Mouse (Mus musculus): ENCODE results near the gene Lims1. TPM values are rescaled to one million over a fixed set of nuclear protein-coding genes. Genes with fewer than 3 reads are reported as not detected.

The Lims1 gene
- polyA plus RNA-seq, 1 experiment from 2014 or later = 183 TPM

GRCm38 (mm10) chr10:58370143-58370542 is 46.9 kb downstream of the Lims1 start:
- peaks cover 48% of the 10 kb centered on the region for H3K4me1 ChIP-seq (replicated peaks)

GRCm38 (mm10) chr10:58370559-58370958 is 47.3 kb downstream of the Lims1 start:
- no peak overlapping the region; the same call in 1 of the 2 replicates for H3K4me2 ChIP-seq
- no peak overlapping the region for H3K9ac ChIP-seq
- peaks cover 44% of the 10 kb centered on the region for H3K4me1 ChIP-seq (replicated peaks)
- H3K27me3 ChIP-seq = no peaks in the 10 kb centered on the region
- no peaks in the 10 kb centered on the region for H3K36me3 ChIP-seq
- no peak for ATAC-seq (replicated peaks; ENCODE audit: insufficient number of reproducible peaks, insufficient read depth, low FRiP score, low read depth)
- H3K27ac ChIP-seq = peak overlapping the region; percentile 81
- no peaks in the 10 kb centered on the region for H3K9me3 ChIP-seq (replicated peaks)
- no peak overlapping the region for H3K4me3 ChIP-seq

More at GRCm38 (mm10) chr10:58370143-58370542, 46.9 kb downstream of the Lims1 start:
- no peak for ATAC-seq (replicated peaks; ENCODE audit: insufficient number of reproducible peaks, insufficient read depth, low FRiP score, low read depth)
- H3K27me3 ChIP-seq = no peaks in the 10 kb centered on the region
- no peaks in the 10 kb centered on the region for H3K36me3 ChIP-seq
- no peak overlapping the region for H3K4me3 ChIP-seq
- H3K27ac ChIP-seq = peak overlapping the region; percentile 81
- no peak overlapping the region for H3K9ac ChIP-seq
- H3K9me3 ChIP-seq (replicated peaks) = no peaks in the 10 kb centered on the region
- no peak overlapping the region for H3K4me2 ChIP-seq

- H3K9ac ChIP-seq = peak overlapping the region; percentile 23; the same call in 1 of the 2 replicates
- peak overlapping the region; percentile 81 for H3K27ac ChIP-seq
- 16% methylated on average over 14 of the region's 14 CpGs for whole genome bisulfite sequencing
- H3K9me3 ChIP-seq (replicated peaks) = no peaks in the 10 kb centered on the region
- no peaks in the 10 kb centered on the region for H3K27me3 ChIP-seq
- 0 out of 2 replicates have a peak, but pooled peaks have one; percentile 66 for ATAC-seq (replicated peaks; ENCODE audit: insufficient number of reproducible peaks, insufficient read depth, low FRiP score, low read depth)
- peaks cover 43% of the 10 kb centered on the region for H3K4me1 ChIP-seq (replicated peaks)
- no peaks in the 10 kb centered on the region for H3K36me3 ChIP-seq
- peak overlapping the region; percentile 46 for H3K4me2 ChIP-seq
- peak overlapping the region; percentile 30 for H3K4me3 ChIP-seq
Measured at GRCm38 (mm10) chr10:58371279-58371842, 48.1 kb downstream of the Lims1 start.

- H3K27ac ChIP-seq = peak overlapping the region; percentile 61
- H3K4me3 ChIP-seq = no peak overlapping the region
- no peaks in the 10 kb centered on the region for H3K9me3 ChIP-seq (replicated peaks)
- peak overlapping the region; percentile 27; the same call in 1 of the 2 replicates for H3K4me2 ChIP-seq
- H3K27me3 ChIP-seq = no peaks in the 10 kb centered on the region
- no peak overlapping the region for H3K9ac ChIP-seq
- H3K4me1 ChIP-seq (replicated peaks) = peaks cover 42% of the 10 kb centered on the region
- ATAC-seq (replicated peaks; ENCODE audit: insufficient number of reproducible peaks, insufficient read depth, low FRiP score, low read depth) = no peak
- WGBS = 59% methylated on average over 6 of the region's 6 CpGs
- H3K36me3 ChIP-seq = no peaks in the 10 kb centered on the region
Measured at GRCm38 (mm10) chr10:58372430-58373030, 49.3 kb downstream of the Lims1 start.

- Histone ChIP-seq H3K4me3 (no peak overlapping the region), H3K27ac (no peak overlapping the region), H3K36me3 (no peaks in the 10 kb centered on the region), H3K27me3 (no peaks in the 10 kb centered on the region), H3K4me2 (no peak overlapping the region), H3K9ac (no peak overlapping the region), H3K9me3 (replicated peaks) (no peaks in the 10 kb centered on the region), H3K4me1 (replicated peaks) (peaks cover 41% of the 10 kb centered on the region)
- no peak for ATAC-seq (replicated peaks; ENCODE audit: insufficient number of reproducible peaks, insufficient read depth, low FRiP score, low read depth)
Measured at GRCm38 (mm10) chr10:58373829-58374228, 50.6 kb downstream of the Lims1 start.

GRCm38 (mm10) chr10:58377592-58378197 is 54.4 kb downstream of the Lims1 start:
- Histone ChIP-seq H3K9ac (no peak overlapping the region), H3K4me2 (no peak overlapping the region), H3K4me3 (no peak overlapping the region), H3K36me3 (no peaks in the 10 kb centered on the region), H3K9me3 (replicated peaks) (no peaks in the 10 kb centered on the region), H3K27ac (no peak overlapping the region), H3K27me3 (no peaks in the 10 kb centered on the region), H3K4me1 (replicated peaks) (peaks cover 24% of the 10 kb centered on the region)
- ATAC-seq (replicated peaks; ENCODE audit: insufficient number of reproducible peaks, insufficient read depth, low FRiP score, low read depth) = no peak
- WGBS = 32% methylated on average over 4 of the region's 4 CpGs

GRCm38 (mm10) chr10:58378380-58378779 is 55.1 kb downstream of the Lims1 start:
- no peak for ATAC-seq (replicated peaks; ENCODE audit: insufficient number of reproducible peaks, insufficient read depth, low FRiP score, low read depth)
- 46% methylated on average over 1 of the region's 1 CpGs for WGBS
- H3K27ac ChIP-seq = no peak overlapping the region
- no peaks in the 10 kb centered on the region for H3K36me3 ChIP-seq
- peaks cover 25% of the 10 kb centered on the region for H3K4me1 ChIP-seq (replicated peaks)
- H3K4me3 ChIP-seq = no peak overlapping the region
- H3K9ac ChIP-seq = no peak overlapping the region
- H3K9me3 ChIP-seq (replicated peaks) = no peaks in the 10 kb centered on the region
- H3K27me3 ChIP-seq = no peaks in the 10 kb centered on the region
- H3K4me2 ChIP-seq = no peak overlapping the region

GRCm38 (mm10) chr10:58379699-58380098 is 56.4 kb downstream of the Lims1 start:
- H3K36me3 ChIP-seq = no peaks in the 10 kb centered on the region
- no peak overlapping the region for H3K4me3 ChIP-seq
- H3K9me3 ChIP-seq (replicated peaks) = no peaks in the 10 kb centered on the region
- peaks cover 36% of the 10 kb centered on the region for H3K4me1 ChIP-seq (replicated peaks)
- H3K27ac ChIP-seq = no peak overlapping the region
- H3K9ac ChIP-seq = no peak overlapping the region
- no peak for ATAC-seq (replicated peaks; ENCODE audit: insufficient number of reproducible peaks, insufficient read depth, low FRiP score, low read depth)
- 97% methylated on average over 1 of the region's 1 CpGs for WGBS
- no peaks in the 10 kb centered on the region for H3K27me3 ChIP-seq
- H3K4me2 ChIP-seq = no peak overlapping the region

- Histone ChIP-seq H3K27ac (peak overlapping the region; percentile 93), H3K4me3 (no peak overlapping the region), H3K27me3 (no peaks in the 10 kb centered on the region), H3K36me3 (no peaks in the 10 kb centered on the region), H3K9ac (no peak overlapping the region), H3K4me1 (replicated peaks) (peaks cover 42% of the 10 kb centered on the region), H3K4me2 (no peak overlapping the region), H3K9me3 (replicated peaks) (no peaks in the 10 kb centered on the region)
- WGBS = 66% methylated on average over 1 of the region's 1 CpGs
- no peak for ATAC-seq (replicated peaks; ENCODE audit: insufficient number of reproducible peaks, insufficient read depth, low FRiP score, low read depth)
Measured at GRCm38 (mm10) chr10:58381904-58382303, 58.6 kb downstream of the Lims1 start.

GRCm38 (mm10) chr10:58382621-58383101 is 59.4 kb downstream of the Lims1 start:
- H3K9me3 ChIP-seq (replicated peaks) = no peaks in the 10 kb centered on the region
- H3K9ac ChIP-seq = 0 out of 2 replicates have a peak overlapping the region, but pooled peaks have one; percentile 5
- H3K27ac ChIP-seq = peak overlapping the region; percentile 93
- ATAC-seq (replicated peaks; ENCODE audit: insufficient number of reproducible peaks, insufficient read depth, low FRiP score, low read depth) = peak; percentile 39; the same call in 1 of the 2 replicates
- no peak overlapping the region for H3K4me3 ChIP-seq
- peak overlapping the region; percentile 30 for H3K4me2 ChIP-seq
- WGBS = 14% methylated on average over 3 of the region's 3 CpGs
- no peaks in the 10 kb centered on the region for H3K27me3 ChIP-seq
- H3K4me1 ChIP-seq (replicated peaks) = peaks cover 42% of the 10 kb centered on the region
- H3K36me3 ChIP-seq = no peaks in the 10 kb centered on the region

- Histone ChIP-seq H3K4me1 (replicated peaks) (peaks cover 42% of the 10 kb centered on the region), H3K4me2 (peak overlapping the region; percentile 30), H3K27me3 (no peaks in the 10 kb centered on the region), H3K4me3 (no peak overlapping the region), H3K36me3 (no peaks in the 10 kb centered on the region), H3K27ac (peak overlapping the region; percentile 93), H3K9ac (no peak overlapping the region), H3K9me3 (replicated peaks) (no peaks in the 10 kb centered on the region)
- WGBS = 5% methylated on average over 3 of the region's 3 CpGs
- peak; percentile 90 for ATAC-seq (replicated peaks; ENCODE audit: insufficient number of reproducible peaks, insufficient read depth, low FRiP score, low read depth)
Measured at GRCm38 (mm10) chr10:58383282-58383681, 60.0 kb downstream of the Lims1 start.
